13 mouse cellular contexts compared by ENCODE assay signal in genomic region chr10:57231117-57231516, GRCm38 (mm10).
DNase-seq lines count a peak whose midpoint lies in the region; ATAC-seq and TF ChIP-seq lines count a peak whose summit lies in the region.
"Had no signal": no experiment of that assay in that cellular context is flagged by ENCODE, and none has a peak within 500 bp of the region (broad histone marks: within the 10 kb centered on the region; RNA-seq: fewer than 3 reads in every experiment).

No protein-coding gene starts in this region.

- no peak for TF ChIP-seq CTCF in lung, postnatal 0 days (IDR thresholded peaks at IDR 0.05)
- TF ChIP-seq CTCF in embryonic fibroblast, embryonic 13.5 days (IDR thresholded peaks at IDR 0.05; ENCODE audit: borderline replicate concordance, insufficient read depth, low read length) = no peak

- intact Hi-C loops in heart, postnatal 25 days (cut with DNase I) = no loop called here

- no peak for TF ChIP-seq EP300 in lung, postnatal 0 days (IDR thresholded peaks at IDR 0.05)

- no peaks in the 10 kb centered on the region for H3K36me3 ChIP-seq in lung, postnatal 0 days (ENCODE audit: insufficient read depth, low read length)
- no peaks in the 10 kb centered on the region for H3K36me3 ChIP-seq in limb, embryonic 14.5 days (ENCODE audit: control insufficient read depth, insufficient read depth, low read length)
- H3K36me3 ChIP-seq: forebrain, embryonic 15.5 days had no signal

- ATAC-seq in lung, postnatal 0 days = no peak
- peak; percentile 73 for ATAC-seq in limb, embryonic 14.5 days (ENCODE audit: low FRiP score, low read depth)
- ATAC-seq: CD4-positive, CD25-positive, alpha-beta regulatory T cell, adult 4 months; forebrain, embryonic 15.5 days had no signal

- 57% methylated on average over 3 of the region's 3 CpGs for WGBS in lung, postnatal 0 days
- WGBS in limb, embryonic 14.5 days = 30% methylated on average over 3 of the region's 3 CpGs

- no peak for TF ChIP-seq POLR2A in embryonic fibroblast, embryonic 13.5 days (IDR thresholded peaks at IDR 0.05; ENCODE audit: low read depth, low read length)
- TF ChIP-seq POLR2A in limb, embryonic 14.5 days (IDR thresholded peaks at IDR 0.05; ENCODE audit: borderline replicate concordance, extremely low read depth, insufficient read depth, insufficient read length) = no peak

- H3K4me2 ChIP-seq in lung, postnatal 0 days (replicated peaks; ENCODE audit: low read depth, low read length) = no peak overlapping the region
- H3K4me2 ChIP-seq in limb, embryonic 14.5 days (replicated peaks; ENCODE audit: low read depth, low read length, severe bottlenecking) = no peak overlapping the region
- H3K4me2 ChIP-seq: forebrain, embryonic 15.5 days had no signal

- no peaks in the 10 kb centered on the region for H3K27me3 ChIP-seq in lung, postnatal 0 days (replicated peaks; ENCODE audit: insufficient read depth, low read length)
- no peaks in the 10 kb centered on the region for H3K27me3 ChIP-seq in limb, embryonic 14.5 days (ENCODE audit: control insufficient read depth, insufficient read depth, low read length)
- H3K27me3 ChIP-seq: forebrain, embryonic 15.5 days had no signal

- no peaks in the 10 kb centered on the region for H3K4me1 ChIP-seq in lung, postnatal 0 days (ENCODE audit: insufficient read depth, low read depth, low read length)
- H3K4me1 ChIP-seq in embryonic fibroblast, embryonic 13.5 days (ENCODE audit: control insufficient read depth, insufficient read depth, low read length) = no peaks in the 10 kb centered on the region
- 0 out of 2 replicates have a peak, but pooled peaks cover 2% of the 10 kb centered on the region for H3K4me1 ChIP-seq in limb, embryonic 14.5 days (ENCODE audit: control insufficient read depth, insufficient read depth, low read length)
- H3K4me1 ChIP-seq: forebrain, embryonic 15.5 days had no signal

- no peak overlapping the region for H3K27ac ChIP-seq in lung, postnatal 0 days (ENCODE audit: low read length)
- H3K27ac ChIP-seq in embryonic fibroblast, embryonic 13.5 days (ENCODE audit: insufficient read depth, low read length) = peak overlapping the region; percentile 84
- H3K27ac ChIP-seq in limb, embryonic 14.5 days (replicated peaks; ENCODE audit: low read depth, low read length) = no peak overlapping the region
- H3K27ac ChIP-seq: forebrain, embryonic 15.5 days; macrophage had no signal

- DNase-seq in heart, adult 11 months = peak; percentile 85
- DNase-seq in heart, postnatal 25 days (ENCODE audit: low spot score) = no peak
- peak; percentile 8 for DNase-seq in lung, postnatal 0 days (ENCODE audit: low spot score)
- no peak for DNase-seq in lung, adult 18-20 months
- DNase-seq in limb, embryonic 14.5 days (ENCODE audit: low spot score) = peak; percentile 90
- DNase-seq in thymus, postnatal 14 days = no peak
- DNase-seq in thymus, postnatal 36 days = no peak
- DNase-seq: kidney, adult 2 months; thymus, postnatal 25 days had no signal

- no peaks in the 10 kb centered on the region for H3K9me3 ChIP-seq in lung, postnatal 0 days (ENCODE audit: low read length)
- no peaks in the 10 kb centered on the region for H3K9me3 ChIP-seq in limb, embryonic 14.5 days (ENCODE audit: control insufficient read depth, low read length)
- H3K9me3 ChIP-seq: forebrain, embryonic 15.5 days had no signal

- H3K4me3 ChIP-seq in lung, postnatal 0 days (ENCODE audit: low read depth, low read length) = no peak overlapping the region
- H3K4me3 ChIP-seq in embryonic fibroblast, embryonic 13.5 days (ENCODE audit: insufficient read depth, low read length) = no peak overlapping the region
- no peak overlapping the region for H3K4me3 ChIP-seq in limb, embryonic 14.5 days (replicated peaks; ENCODE audit: low read length)
- H3K4me3 ChIP-seq: forebrain, embryonic 15.5 days had no signal

- no peak overlapping the region for H3K9ac ChIP-seq in lung, postnatal 0 days (replicated peaks; ENCODE audit: low read depth)
- H3K9ac ChIP-seq in limb, embryonic 14.5 days (ENCODE audit: low read depth, low read length, severe bottlenecking) = no peak overlapping the region
- H3K9ac ChIP-seq: forebrain, embryonic 15.5 days had no signal

Comparison
In these comparisons a context has a peak if more than half of its experiments do, and no peak if none do; other contexts are left out.
1. DNase-seq: peak in heart, adult 11 months (single experiment), lung, postnatal 0 days (single experiment) and limb, embryonic 14.5 days (single experiment); none in heart, postnatal 25 days (single experiment), lung, adult 18-20 months (0 of 2), thymus, postnatal 14 days (single experiment) and thymus, postnatal 36 days (0 of 2).